Mouse (Mus musculus): ENCODE results near the gene Mrps7. TPM values are rescaled to one million over a fixed set of nuclear protein-coding genes. Genes with fewer than 3 reads are reported as not detected.

Gene Mrps7
- polyA plus RNA-seq, 1 experiment from 2014 or later, result 86.2 TPM

DNA sequence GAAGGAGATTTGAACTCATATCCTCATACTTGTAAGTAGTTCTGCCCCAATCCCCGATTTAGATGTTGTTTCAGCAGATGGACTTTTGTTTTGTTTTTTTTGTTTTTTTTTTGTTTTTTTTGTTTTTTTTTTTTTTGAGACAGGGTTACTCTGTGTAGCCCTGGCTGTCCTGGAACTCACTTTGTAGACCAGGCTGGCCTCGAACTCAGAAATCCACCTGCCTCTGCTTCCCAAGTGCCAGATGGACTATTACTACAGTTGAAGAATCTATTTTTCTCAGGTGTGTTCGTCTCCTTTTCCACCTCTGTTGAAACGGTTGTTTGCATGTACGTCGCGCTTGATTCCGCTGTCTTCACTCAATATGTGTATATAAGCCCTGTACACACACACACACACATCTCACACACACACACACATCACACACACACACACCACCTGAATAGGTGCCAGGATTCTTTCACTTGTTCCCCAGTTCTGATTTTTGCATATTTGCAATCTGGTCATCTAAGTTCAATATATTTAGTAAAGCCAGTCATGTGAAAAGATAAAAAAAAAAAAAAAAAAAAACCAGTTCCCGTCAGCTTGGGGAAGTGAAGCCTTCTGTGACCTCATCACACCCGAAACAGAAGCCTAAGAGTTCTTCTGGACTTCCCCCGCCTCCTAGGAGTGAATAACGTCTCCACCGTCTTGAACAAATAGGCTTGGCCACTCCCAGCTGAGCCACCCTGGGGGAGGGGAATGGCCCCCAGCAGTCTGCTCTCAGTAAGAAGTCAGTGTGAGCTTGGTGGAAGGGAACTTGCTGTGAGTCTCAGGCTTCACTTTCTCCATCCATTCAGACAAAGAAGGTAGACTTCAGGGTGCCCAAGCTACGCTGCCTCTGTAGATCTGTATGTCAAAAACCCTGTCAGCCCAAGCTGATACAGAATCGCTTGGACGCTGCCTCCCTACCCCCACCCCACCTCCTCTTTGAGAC, 27.1 kb downstream of the Mrps7 start:
- no peak overlapping the region for H3K9ac ChIP-seq (ENCODE audit: low read length)
- no peak overlapping the region for H3K27ac ChIP-seq (ENCODE audit: low read length)
- H3K9me3 ChIP-seq (replicated peaks; ENCODE audit: control insufficient read depth, low read length), result no peaks in the 10 kb centered on the region
- ATAC-seq (replicated peaks; ENCODE audit: extremely low read depth, insufficient read depth, low FRiP score), result no peak
- no peaks in the 10 kb centered on the region for H3K36me3 ChIP-seq (ENCODE audit: control insufficient read depth, insufficient read depth)
- peaks cover 3% of the 10 kb centered on the region for H3K4me1 ChIP-seq (ENCODE audit: control insufficient read depth, insufficient read depth, low read length)
- no peak overlapping the region for H3K4me2 ChIP-seq (ENCODE audit: low read depth, low read length)
- no peak overlapping the region for H3K4me3 ChIP-seq (ENCODE audit: low read length)
- WGBS, result 46% methylated on average over 16 of the region's 16 CpGs
- no peaks in the 10 kb centered on the region for H3K27me3 ChIP-seq (ENCODE audit: control insufficient read depth, insufficient read depth, low read length)

DNA sequence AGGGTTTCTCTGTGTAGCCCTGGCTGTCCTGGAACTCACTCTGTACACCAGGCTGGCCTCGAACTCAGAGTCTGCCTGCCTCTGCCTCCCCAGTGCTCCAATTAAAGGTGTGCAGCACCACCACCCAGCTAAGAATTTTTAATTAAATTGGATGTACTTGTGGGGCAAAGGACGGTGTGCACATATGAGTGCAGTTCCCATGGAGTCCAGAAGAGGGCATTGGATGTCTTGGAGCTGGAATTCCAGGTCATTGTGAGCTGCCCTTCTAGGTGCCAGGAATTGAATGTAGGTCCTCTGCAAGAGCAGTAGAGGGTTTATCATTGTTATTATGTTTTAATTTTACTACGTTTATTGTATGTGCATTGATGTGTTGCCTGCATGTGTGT, 27.8 kb downstream of the Mrps7 start:
- Histone ChIP-seq H3K27ac (ENCODE audit: low read length) (no peak overlapping the region), H3K4me3 (ENCODE audit: low read length) (no peak overlapping the region), H3K4me1 (ENCODE audit: control insufficient read depth, insufficient read depth, low read length) (peaks cover 3% of the 10 kb centered on the region), H3K9me3 (replicated peaks; ENCODE audit: control insufficient read depth, low read length) (no peaks in the 10 kb centered on the region), H3K27me3 (ENCODE audit: control insufficient read depth, insufficient read depth, low read length) (no peaks in the 10 kb centered on the region), H3K36me3 (ENCODE audit: control insufficient read depth, insufficient read depth) (no peaks in the 10 kb centered on the region), H3K9ac (ENCODE audit: low read length) (no peak overlapping the region), H3K4me2 (ENCODE audit: low read depth, low read length) (no peak overlapping the region)
- no peak for ATAC-seq (replicated peaks; ENCODE audit: extremely low read depth, insufficient read depth, low FRiP score)
- 19% methylated on average over 3 of the region's 3 CpGs for WGBS

DNA sequence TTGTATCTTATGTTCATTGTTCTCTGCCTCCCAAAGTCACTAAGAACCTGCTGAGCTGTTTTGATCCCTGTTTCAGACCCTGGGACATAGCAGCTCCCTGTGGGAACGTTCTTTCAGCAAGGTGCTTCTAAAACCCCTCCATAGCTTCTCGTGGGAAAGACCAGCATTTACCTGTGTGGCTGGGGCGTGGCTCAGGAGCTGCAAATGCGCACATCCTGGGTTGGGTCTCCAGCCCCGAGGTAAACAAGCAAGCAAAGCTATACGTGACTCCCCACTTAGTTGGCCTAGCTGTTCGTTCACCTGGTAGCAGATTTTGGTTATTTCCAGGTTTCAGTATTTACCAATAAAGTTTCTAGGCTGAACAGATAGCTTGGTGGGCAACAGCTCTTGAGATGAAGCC, 28.5 kb downstream of the Mrps7 start:
- no peaks in the 10 kb centered on the region for H3K9me3 ChIP-seq (replicated peaks; ENCODE audit: control insufficient read depth, low read length)
- no peak for ATAC-seq (replicated peaks; ENCODE audit: extremely low read depth, insufficient read depth, low FRiP score)
- no peak overlapping the region for H3K4me3 ChIP-seq (ENCODE audit: low read length)
- no peak overlapping the region for H3K9ac ChIP-seq (ENCODE audit: low read length)
- H3K27ac ChIP-seq (ENCODE audit: low read length), result no peak overlapping the region
- WGBS, result 70% methylated on average over 7 of the region's 7 CpGs
- H3K27me3 ChIP-seq (ENCODE audit: control insufficient read depth, insufficient read depth, low read length), result no peaks in the 10 kb centered on the region
- H3K4me1 ChIP-seq (ENCODE audit: control insufficient read depth, insufficient read depth, low read length), result peaks cover under 1% of the 10 kb centered on the region
- H3K4me2 ChIP-seq (ENCODE audit: low read depth, low read length), result no peak overlapping the region
- H3K36me3 ChIP-seq (ENCODE audit: control insufficient read depth, insufficient read depth), result no peaks in the 10 kb centered on the region

DNA sequence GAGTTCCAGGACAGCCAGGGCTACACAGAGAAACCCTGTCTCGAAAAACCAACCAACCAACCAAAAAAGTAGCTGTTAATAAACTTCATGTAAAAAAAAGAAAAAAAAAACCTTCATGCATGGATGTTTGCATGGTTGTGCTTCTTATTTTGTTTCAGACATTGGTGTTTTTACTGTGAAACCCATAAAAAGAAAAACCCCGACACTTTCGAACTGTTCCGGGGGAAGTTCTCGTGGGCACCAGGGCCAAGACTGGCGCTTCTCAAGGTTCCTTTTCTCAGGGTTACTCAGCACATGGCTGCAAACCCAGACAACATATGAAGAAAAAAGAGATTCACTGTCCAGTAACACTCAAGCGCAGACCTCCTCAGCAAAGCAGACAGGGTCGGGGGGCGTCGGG, 29.1 kb downstream of the Mrps7 start:
- H3K36me3 ChIP-seq (ENCODE audit: control insufficient read depth, insufficient read depth), result no peaks in the 10 kb centered on the region
- 83% methylated on average over 10 of the region's 10 CpGs for WGBS
- H3K4me3 ChIP-seq (ENCODE audit: low read length), result no peak overlapping the region
- no peak overlapping the region for H3K4me2 ChIP-seq (ENCODE audit: low read depth, low read length)
- no peaks in the 10 kb centered on the region for H3K27me3 ChIP-seq (ENCODE audit: control insufficient read depth, insufficient read depth, low read length)
- H3K9ac ChIP-seq (ENCODE audit: low read length), result no peak overlapping the region
- H3K9me3 ChIP-seq (replicated peaks; ENCODE audit: control insufficient read depth, low read length), result no peaks in the 10 kb centered on the region
- no peak overlapping the region for H3K27ac ChIP-seq (ENCODE audit: low read length)
- ATAC-seq (replicated peaks; ENCODE audit: extremely low read depth, insufficient read depth, low FRiP score), result no peak
- H3K4me1 ChIP-seq (ENCODE audit: control insufficient read depth, insufficient read depth, low read length), result no peaks in the 10 kb centered on the region

DNA sequence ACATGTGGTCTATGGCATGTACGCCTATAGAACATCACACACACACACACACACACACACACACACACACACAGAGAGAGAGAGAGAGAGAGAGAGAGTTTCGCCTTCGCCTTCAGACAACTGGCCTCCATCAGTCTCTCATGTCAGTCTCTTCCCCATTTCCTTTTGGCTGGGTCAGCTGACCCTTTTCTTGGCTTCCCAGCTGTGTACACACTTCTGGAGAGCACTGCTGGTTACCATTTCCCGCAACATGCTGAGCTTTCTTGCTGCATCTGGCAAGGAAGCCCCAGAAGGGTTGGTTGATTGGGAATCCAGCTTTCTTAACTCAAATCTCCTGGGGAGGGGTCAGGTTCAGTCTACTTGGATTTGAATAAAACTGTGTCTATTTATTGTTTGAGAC, 30.4 kb downstream of the Mrps7 start:
- no peaks in the 10 kb centered on the region for H3K9me3 ChIP-seq (replicated peaks; ENCODE audit: control insufficient read depth, low read length)
- 73% methylated on average over 4 of the region's 4 CpGs for WGBS
- no peak overlapping the region for H3K9ac ChIP-seq (ENCODE audit: low read length)
- H3K36me3 ChIP-seq (ENCODE audit: control insufficient read depth, insufficient read depth), result no peaks in the 10 kb centered on the region
- H3K4me3 ChIP-seq (ENCODE audit: low read length), result no peak overlapping the region
- H3K27ac ChIP-seq (ENCODE audit: low read length), result no peak overlapping the region
- H3K4me1 ChIP-seq (ENCODE audit: control insufficient read depth, insufficient read depth, low read length), result peaks cover under 1% of the 10 kb centered on the region; the same call in 1 of the 2 replicates
- H3K4me2 ChIP-seq (ENCODE audit: low read depth, low read length), result no peak overlapping the region
- ATAC-seq (replicated peaks; ENCODE audit: extremely low read depth, insufficient read depth, low FRiP score), result no peak
- H3K27me3 ChIP-seq (ENCODE audit: control insufficient read depth, insufficient read depth, low read length), result no peaks in the 10 kb centered on the region

DNA sequence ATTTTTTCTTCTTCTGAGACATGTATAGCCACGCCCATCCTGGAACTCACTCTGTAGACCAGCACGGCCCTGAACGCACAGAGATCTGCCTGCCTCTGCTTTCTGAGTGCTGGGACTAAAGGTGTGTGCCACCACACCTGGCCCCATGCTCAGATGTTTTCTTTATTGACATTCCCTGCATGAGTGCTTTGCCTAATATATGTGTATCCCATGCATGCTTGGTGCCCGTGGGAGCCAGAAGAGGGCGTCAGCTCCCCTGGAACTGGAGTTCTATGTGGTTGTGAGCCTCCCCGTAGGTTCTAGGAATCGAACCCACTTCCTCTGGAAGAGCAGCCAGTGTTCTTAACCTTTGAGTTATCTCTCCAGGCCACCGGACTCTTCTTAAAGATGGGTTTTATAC, 31.3 kb downstream of the Mrps7 start:
- H3K4me3 ChIP-seq (ENCODE audit: low read length), result no peak overlapping the region
- no peak overlapping the region for H3K9ac ChIP-seq (ENCODE audit: low read length)
- ATAC-seq (replicated peaks; ENCODE audit: extremely low read depth, insufficient read depth, low FRiP score), result no peak
- peaks cover 3% of the 10 kb centered on the region; the same call in 1 of the 2 replicates for H3K4me1 ChIP-seq (ENCODE audit: control insufficient read depth, insufficient read depth, low read length)
- H3K9me3 ChIP-seq (replicated peaks; ENCODE audit: control insufficient read depth, low read length), result no peaks in the 10 kb centered on the region
- no peak overlapping the region for H3K27ac ChIP-seq (ENCODE audit: low read length)
- WGBS, result 80% methylated on average over 8 of the region's 8 CpGs
- no peaks in the 10 kb centered on the region for H3K27me3 ChIP-seq (ENCODE audit: control insufficient read depth, insufficient read depth, low read length)
- no peak overlapping the region for H3K4me2 ChIP-seq (ENCODE audit: low read depth, low read length)
- no peaks in the 10 kb centered on the region for H3K36me3 ChIP-seq (ENCODE audit: control insufficient read depth, insufficient read depth)

DNA sequence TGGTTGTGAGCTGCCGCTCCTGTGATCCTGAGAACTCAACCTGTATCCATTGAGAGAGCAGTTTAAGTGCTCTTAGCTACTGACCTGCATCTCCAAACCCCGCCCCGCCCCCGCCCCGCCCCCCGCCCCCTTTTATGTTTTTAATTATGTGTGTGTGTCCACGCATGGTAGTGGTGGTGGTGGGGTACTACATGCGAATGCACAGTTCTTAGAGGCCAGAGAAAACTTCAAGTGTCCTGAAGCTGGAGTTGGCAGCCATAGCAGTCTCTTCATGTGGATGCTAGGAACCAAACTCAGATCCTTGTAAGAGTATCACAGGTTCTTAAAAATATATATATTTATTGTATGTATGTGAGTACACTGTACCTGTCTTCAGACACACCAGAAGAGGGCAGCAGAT, 31.8 kb downstream of the Mrps7 start:
- H3K9me3 ChIP-seq (replicated peaks; ENCODE audit: control insufficient read depth, low read length), result no peaks in the 10 kb centered on the region
- H3K4me2 ChIP-seq (ENCODE audit: low read depth, low read length), result no peak overlapping the region
- no peak overlapping the region for H3K27ac ChIP-seq (ENCODE audit: low read length)
- no peaks in the 10 kb centered on the region for H3K27me3 ChIP-seq (ENCODE audit: control insufficient read depth, insufficient read depth, low read length)
- H3K4me3 ChIP-seq (ENCODE audit: low read length), result no peak overlapping the region
- ATAC-seq (replicated peaks; ENCODE audit: extremely low read depth, insufficient read depth, low FRiP score), result no peak
- no peaks in the 10 kb centered on the region for H3K36me3 ChIP-seq (ENCODE audit: control insufficient read depth, insufficient read depth)
- WGBS, result 69% methylated on average over 8 of the region's 8 CpGs
- H3K4me1 ChIP-seq (ENCODE audit: control insufficient read depth, insufficient read depth, low read length), result peaks cover 3% of the 10 kb centered on the region; the same call in 1 of the 2 replicates
- no peak overlapping the region for H3K9ac ChIP-seq (ENCODE audit: low read length)

DNA sequence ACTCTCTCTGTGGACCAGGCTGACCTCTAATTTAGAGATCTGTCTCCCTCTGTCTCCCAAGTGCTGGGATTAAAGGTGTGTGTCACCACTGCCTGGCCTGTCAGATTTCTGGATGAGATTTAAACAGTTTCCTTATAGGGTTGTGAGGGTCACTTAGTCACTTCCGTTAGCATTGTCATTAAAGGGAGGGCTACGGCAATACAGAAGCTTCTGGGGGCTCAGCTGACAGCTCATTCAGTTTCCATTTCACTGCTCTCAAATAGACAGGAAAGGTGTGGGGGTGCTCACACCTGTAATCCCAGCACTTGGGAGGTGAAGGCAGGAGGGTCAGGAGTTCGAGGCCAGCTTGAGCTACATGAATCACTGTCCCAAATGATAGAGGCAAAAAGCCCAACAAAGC, 33.2 kb downstream of the Mrps7 start:
- Histone ChIP-seq H3K36me3 (ENCODE audit: control insufficient read depth, insufficient read depth) (no peaks in the 10 kb centered on the region), H3K4me1 (ENCODE audit: control insufficient read depth, insufficient read depth, low read length) (peaks cover 3% of the 10 kb centered on the region; the same call in 1 of the 2 replicates), H3K27ac (ENCODE audit: low read length) (no peak overlapping the region), H3K27me3 (ENCODE audit: control insufficient read depth, insufficient read depth, low read length) (no peaks in the 10 kb centered on the region), H3K4me2 (ENCODE audit: low read depth, low read length) (no peak overlapping the region), H3K4me3 (ENCODE audit: low read length) (no peak overlapping the region), H3K9ac (ENCODE audit: low read length) (no peak overlapping the region), H3K9me3 (replicated peaks; ENCODE audit: control insufficient read depth, low read length) (no peaks in the 10 kb centered on the region)
- 67% methylated on average over 3 of the region's 3 CpGs for WGBS
- ATAC-seq (replicated peaks; ENCODE audit: extremely low read depth, insufficient read depth, low FRiP score), result no peak

Data from heart, embryonic 16.5 days (tissue).